Mouse (Mus musculus) lung, embryonic 15.5 days (tissue): ENCODE measurements around the gene Rnase1. TPM values are rescaled to one million over a fixed set of nuclear protein-coding genes. Genes with fewer than 3 reads are reported as not detected.

Source experiments
- ATAC-seq: fragments of 200-750 bp; cut with Nextera tagmentation; 2 replicates; pipeline ENCODE4 v1.8.0; 2017; ENCODE audit warnings: moderate number of reproducible peaks, borderline replicate concordance; ENCODE audit not compliant: low FRiP score, low TSS enrichment; ENCODE audit errors: extremely low read depth
- H3K27ac ChIP-seq: fragments of 300-500 bp; sonication (generic); 2 replicates; pipeline ENCODE4 v1.5.1; 2015; ENCODE audit warnings: moderate library complexity, mild to moderate bottlenecking, inconsistent platforms
- H3K27me3 ChIP-seq: fragments of 300-500 bp; sonication (generic); 2 replicates; pipeline ENCODE4 v1.6.1; 2015; ENCODE audit warnings: inconsistent platforms
- H3K36me3 ChIP-seq: fragments of 300-500 bp; sonication (generic); 2 replicates; pipeline ENCODE4 v1.6.1; 2015; ENCODE audit warnings: inconsistent platforms
- H3K4me1 ChIP-seq: fragments of 300-500 bp; sonication (generic); 2 replicates; pipeline ENCODE4 v1.6.1; 2015; ENCODE audit warnings: inconsistent platforms
- H3K4me2 ChIP-seq: fragments of 300-500 bp; sonication (generic); 2 replicates; pipeline ENCODE4 v1.6.1; 2015; ENCODE audit warnings: inconsistent platforms, mild to moderate bottlenecking, moderate library complexity
- H3K4me3 ChIP-seq: fragments of 300-500 bp; sonication (generic); 2 replicates; pipeline ENCODE4 v1.5.1; 2015; ENCODE audit warnings: mild to moderate bottlenecking, inconsistent platforms
- H3K9ac ChIP-seq: fragments of 300-500 bp; sonication (generic); 2 replicates; pipeline ENCODE4 v1.6.1; 2015; ENCODE audit warnings: inconsistent platforms
- H3K9me3 ChIP-seq: fragments of 300-500 bp; sonication (generic); 2 replicates; pipeline ENCODE4 v1.6.1; 2016; ENCODE audit warnings: inconsistent platforms
- WGBS: fragments of 180-500 bp; shearing (Covaris S2); methylation state at CpG from one replicate; pipeline ENCODE4 v1.1.7; 2015; 5-methylcytosine and 5-hydroxymethylcytosine counted together
- polyA plus RNA-seq: library from polyadenylated mRNA; unstranded; fragments of >200 nt; fragmentation: Nextera tagmentation; extraction: Ambion mirVana; gene quantifications from 2 replicates; pipeline ENCODE4 v1.2.1, GENCODE M21; 2015

Gene Rnase1
- polyA plus RNA-seq, 1 experiment from 2014 or later = 0.30 TPM

DNA sequence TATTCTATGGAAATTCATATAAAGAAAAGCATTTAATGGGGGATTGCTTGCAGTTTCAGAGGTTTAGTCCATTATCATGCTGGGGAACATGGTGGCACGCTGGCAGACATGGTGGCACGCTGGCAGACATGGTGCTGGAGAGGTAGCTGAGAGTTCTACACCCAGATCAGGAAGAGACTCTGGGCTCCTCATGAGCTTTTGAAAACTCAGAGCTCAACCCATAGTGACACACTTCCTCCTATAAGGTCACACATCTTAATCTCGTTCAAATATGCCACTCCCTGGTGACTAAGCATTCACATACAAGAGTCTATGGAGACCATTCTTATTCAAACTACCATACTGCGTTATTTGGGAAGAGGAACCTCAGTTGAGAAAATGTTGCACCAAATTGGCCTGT is 14.2 kb downstream of the Rnase1 start:
- no peak overlapping the region for H3K9ac ChIP-seq
- H3K4me2 ChIP-seq = no peak overlapping the region
- H3K9me3 ChIP-seq = no peaks in the 10 kb centered on the region
- H3K4me1 ChIP-seq = no peaks in the 10 kb centered on the region
- no peaks in the 10 kb centered on the region for H3K27me3 ChIP-seq
- no peaks in the 10 kb centered on the region for H3K36me3 ChIP-seq
- no peak overlapping the region for H3K27ac ChIP-seq
- ATAC-seq = no peak
- no peak overlapping the region for H3K4me3 ChIP-seq
- WGBS = 91% methylated on average over 4 of the region's 4 CpGs

DNA sequence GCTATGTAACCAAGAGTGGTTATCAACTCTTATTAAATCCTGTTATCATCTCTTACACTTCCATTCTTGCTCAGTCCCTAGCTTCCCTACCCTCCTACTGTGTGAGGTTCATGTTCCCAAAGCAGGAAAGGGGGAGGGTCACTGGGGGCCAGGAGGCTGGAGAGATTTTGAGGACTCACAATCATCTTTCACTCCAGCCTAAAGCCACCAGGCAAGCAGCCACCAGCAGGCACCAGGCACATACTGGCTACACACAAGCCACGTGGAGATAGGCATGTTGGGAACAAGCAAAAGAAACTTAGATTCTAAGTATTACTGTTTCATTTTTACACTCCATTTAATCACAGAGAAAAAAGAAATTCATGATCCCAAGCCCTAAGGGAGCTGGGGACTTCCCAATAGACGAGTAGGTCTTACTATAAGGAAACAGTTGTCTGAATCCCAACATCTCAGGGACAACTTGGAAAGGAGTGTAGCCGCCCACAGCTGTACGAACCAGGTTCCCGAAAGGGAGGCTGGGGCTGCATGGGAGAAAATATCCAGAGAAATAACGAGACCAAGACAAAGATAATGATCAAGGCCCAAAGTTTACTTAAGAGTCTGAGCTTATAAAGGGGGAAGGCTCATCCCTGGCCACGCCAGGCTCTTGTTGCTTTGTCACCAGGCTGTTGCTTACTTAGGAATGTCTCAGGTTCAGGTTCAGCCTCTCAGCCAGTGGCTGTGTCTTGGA is 15.3 kb downstream of the Rnase1 start:
- ATAC-seq = no peak
- H3K9ac ChIP-seq = no peak overlapping the region

DNA sequence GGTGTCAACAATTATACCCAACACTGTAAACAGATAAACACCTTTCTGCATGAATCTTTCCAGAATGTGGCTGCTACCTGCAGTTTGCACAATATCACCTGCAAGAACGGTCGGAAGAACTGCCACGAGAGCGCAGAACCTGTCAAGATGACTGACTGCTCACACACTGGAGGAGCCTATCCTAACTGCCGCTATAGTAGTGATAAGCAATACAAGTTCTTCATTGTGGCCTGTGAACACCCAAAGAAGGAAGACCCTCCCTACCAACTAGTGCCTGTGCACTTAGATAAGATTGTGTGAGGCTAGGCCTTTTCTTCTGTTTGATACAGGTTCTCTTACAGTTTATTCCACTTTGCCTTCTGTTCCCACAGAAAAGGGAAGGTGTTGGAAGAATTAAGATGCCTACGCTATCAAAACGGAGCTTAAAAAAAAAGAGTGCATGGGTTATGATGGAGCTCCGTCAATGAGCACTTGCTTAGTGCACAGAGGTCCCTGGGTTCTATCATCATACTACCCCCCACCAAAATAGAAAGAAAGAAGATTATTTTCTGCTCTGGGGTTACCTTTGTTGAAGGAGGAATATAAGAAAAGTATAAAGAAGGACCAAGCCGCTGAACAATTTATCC is 16.2 kb downstream of the Rnase1 start:
- H3K9ac ChIP-seq = no peak overlapping the region
- H3K4me1 ChIP-seq = no peaks in the 10 kb centered on the region
- no peak overlapping the region for H3K27ac ChIP-seq
- no peaks in the 10 kb centered on the region for H3K36me3 ChIP-seq
- no peak overlapping the region for H3K4me2 ChIP-seq
- no peaks in the 10 kb centered on the region for H3K9me3 ChIP-seq
- WGBS = 62% methylated on average over 9 of the region's 9 CpGs
- no peaks in the 10 kb centered on the region for H3K27me3 ChIP-seq
- ATAC-seq = no peak
- no peak overlapping the region for H3K4me3 ChIP-seq

More for the DNA sequence above, 15.3 kb downstream of the Rnase1 start:
- 69% methylated on average over 7 of the region's 7 CpGs for WGBS
- H3K27ac ChIP-seq = no peak overlapping the region
- no peaks in the 10 kb centered on the region for H3K27me3 ChIP-seq
- H3K9me3 ChIP-seq = no peaks in the 10 kb centered on the region
- H3K4me1 ChIP-seq = no peaks in the 10 kb centered on the region
- no peaks in the 10 kb centered on the region for H3K36me3 ChIP-seq
- H3K4me3 ChIP-seq = no peak overlapping the region
- no peak overlapping the region for H3K4me2 ChIP-seq

DNA sequence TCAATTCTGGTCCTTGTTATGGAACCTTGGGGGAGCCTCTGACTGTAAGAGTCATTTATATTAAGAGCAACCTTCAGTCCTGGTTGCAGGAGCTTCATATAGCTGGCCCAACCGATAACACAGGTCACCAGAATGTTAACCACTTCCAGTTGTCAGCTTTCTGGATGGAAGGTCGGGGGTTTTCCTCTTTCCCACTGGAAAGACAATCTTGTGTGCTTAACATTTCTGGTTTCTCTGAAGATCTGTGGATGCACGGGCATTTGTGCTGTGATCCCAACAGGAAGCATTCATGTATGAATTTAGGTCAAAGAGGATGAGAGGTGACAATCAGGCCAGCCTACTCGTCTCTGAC is 17.0 kb downstream of the Rnase1 start:
- no peak for ATAC-seq

DNA sequence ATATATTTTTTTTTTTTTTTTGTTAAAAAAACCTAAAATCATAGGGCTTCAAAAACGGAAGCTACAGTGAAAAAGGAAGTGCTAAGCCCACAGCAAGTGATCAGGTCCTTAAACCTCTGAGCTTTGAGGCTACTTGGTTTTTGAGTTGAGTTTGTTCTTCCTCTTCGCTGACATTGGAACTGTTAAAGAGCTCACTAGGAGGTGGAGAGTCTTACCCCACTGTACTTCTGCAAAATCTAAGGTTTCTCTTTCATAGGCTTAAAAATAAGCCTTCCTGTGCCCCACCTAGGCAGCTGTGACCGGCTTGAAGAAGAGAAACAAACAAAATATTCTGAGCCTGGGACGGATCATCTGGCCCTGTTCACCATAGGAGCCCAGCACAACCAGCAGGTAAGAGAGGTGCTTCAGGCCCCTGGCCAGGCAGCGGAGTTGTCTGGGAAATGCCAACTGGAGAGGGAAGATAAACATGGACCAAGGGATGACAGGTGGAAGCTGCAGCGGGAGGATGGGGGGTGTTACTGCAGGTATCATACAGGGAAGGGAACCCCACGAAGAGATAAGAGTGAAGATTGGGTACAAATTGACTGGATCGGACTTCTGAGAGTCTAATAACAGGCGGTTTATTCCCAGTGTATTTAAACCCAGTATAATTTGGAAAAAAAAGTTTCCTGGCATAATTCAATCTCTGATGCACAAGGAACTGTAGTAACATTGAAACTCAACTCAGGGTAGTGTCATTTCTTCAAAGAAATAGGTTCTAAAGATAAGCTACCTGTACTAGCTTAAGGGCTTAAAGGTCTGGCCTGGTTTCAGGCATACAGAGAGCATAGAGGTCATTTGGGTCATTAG is 17.6 kb downstream of the Rnase1 start:
- no peak overlapping the region for H3K9ac ChIP-seq
- WGBS = 67% methylated on average over 9 of the region's 9 CpGs
- no peak overlapping the region for H3K4me3 ChIP-seq
- no peaks in the 10 kb centered on the region for H3K9me3 ChIP-seq
- H3K27ac ChIP-seq = no peak overlapping the region
- H3K27me3 ChIP-seq = no peaks in the 10 kb centered on the region
- no peak overlapping the region for H3K4me2 ChIP-seq
- H3K4me1 ChIP-seq = no peaks in the 10 kb centered on the region
- H3K36me3 ChIP-seq = no peaks in the 10 kb centered on the region
- no peak for ATAC-seq

More for the DNA sequence above, 17.0 kb downstream of the Rnase1 start:
- H3K9ac ChIP-seq = no peak overlapping the region
- H3K4me1 ChIP-seq = no peaks in the 10 kb centered on the region
- H3K27ac ChIP-seq = no peak overlapping the region
- no peaks in the 10 kb centered on the region for H3K27me3 ChIP-seq
- H3K4me3 ChIP-seq = no peak overlapping the region
- no peaks in the 10 kb centered on the region for H3K9me3 ChIP-seq
- WGBS = 58% methylated on average over 4 of the region's 4 CpGs
- H3K36me3 ChIP-seq = no peaks in the 10 kb centered on the region
- no peak overlapping the region for H3K4me2 ChIP-seq

DNA sequence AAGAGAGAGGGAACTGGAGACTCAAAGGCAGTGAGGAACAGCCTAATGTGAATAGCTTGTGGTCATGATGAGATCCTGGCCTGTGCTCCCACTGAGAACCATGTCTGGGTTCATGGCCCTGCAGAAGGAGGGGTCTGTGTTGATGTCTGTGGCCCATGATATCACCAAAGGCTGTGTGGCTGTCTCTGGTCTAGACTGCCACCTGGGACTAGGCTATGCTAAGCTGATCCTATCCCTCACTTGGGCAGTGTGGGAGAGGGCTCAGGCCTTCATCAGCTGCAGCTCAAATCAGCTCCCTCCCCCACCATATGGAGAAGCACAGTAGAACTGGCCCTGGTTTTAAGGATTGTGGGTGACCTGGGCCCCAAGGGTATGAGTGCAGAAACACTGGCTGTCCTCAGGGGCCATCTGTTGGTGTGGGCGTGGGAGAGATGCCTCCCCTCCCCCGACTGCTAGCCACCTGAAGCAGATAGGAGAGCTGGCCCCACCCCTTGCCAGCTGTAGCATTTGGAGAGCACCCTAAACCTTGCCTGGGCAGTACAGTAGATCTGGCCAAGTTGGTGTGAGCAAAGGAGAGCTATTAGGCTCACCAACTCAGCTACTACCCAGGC is 18.8 kb downstream of the Rnase1 start:
- Histone ChIP-seq H3K27me3 (no peaks in the 10 kb centered on the region), H3K4me2 (no peak overlapping the region), H3K9me3 (no peaks in the 10 kb centered on the region), H3K27ac (no peak overlapping the region), H3K36me3 (no peaks in the 10 kb centered on the region), H3K4me3 (no peak overlapping the region), H3K4me1 (no peaks in the 10 kb centered on the region), H3K9ac (no peak overlapping the region)
- WGBS = 44% methylated on average over 2 of the region's 2 CpGs
- ATAC-seq = peak; percentile 42; the same call in 1 of the 2 replicates

DNA sequence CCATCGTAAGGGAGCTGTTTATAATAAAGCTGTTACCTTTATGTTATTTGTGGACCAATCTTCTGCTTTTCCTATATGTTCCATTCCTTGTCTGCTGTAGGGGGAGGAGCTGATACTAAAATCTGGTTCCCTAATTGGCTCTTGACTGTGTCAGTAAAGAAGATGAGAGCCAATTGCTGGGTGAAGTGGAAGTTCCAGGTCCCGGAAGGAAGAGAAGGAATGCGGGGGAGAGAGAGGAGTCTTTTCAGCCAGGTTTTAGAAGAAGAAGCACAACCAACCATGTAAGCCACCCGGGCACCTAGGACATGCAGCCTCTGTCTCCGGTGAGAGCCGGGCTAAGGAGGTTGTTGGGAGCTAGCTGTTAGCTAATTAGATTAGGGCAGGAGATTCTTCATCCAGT is 20.9 kb downstream of the Rnase1 start:
- H3K4me1 ChIP-seq = no peaks in the 10 kb centered on the region
- H3K9me3 ChIP-seq = no peaks in the 10 kb centered on the region
- no peak for ATAC-seq
- H3K4me3 ChIP-seq = no peak overlapping the region
- H3K36me3 ChIP-seq = no peaks in the 10 kb centered on the region
- no peak overlapping the region for H3K9ac ChIP-seq
- 76% methylated on average over 6 of the region's 6 CpGs for WGBS
- no peak overlapping the region for H3K4me2 ChIP-seq
- no peak overlapping the region for H3K27ac ChIP-seq
- no peaks in the 10 kb centered on the region for H3K27me3 ChIP-seq

DNA sequence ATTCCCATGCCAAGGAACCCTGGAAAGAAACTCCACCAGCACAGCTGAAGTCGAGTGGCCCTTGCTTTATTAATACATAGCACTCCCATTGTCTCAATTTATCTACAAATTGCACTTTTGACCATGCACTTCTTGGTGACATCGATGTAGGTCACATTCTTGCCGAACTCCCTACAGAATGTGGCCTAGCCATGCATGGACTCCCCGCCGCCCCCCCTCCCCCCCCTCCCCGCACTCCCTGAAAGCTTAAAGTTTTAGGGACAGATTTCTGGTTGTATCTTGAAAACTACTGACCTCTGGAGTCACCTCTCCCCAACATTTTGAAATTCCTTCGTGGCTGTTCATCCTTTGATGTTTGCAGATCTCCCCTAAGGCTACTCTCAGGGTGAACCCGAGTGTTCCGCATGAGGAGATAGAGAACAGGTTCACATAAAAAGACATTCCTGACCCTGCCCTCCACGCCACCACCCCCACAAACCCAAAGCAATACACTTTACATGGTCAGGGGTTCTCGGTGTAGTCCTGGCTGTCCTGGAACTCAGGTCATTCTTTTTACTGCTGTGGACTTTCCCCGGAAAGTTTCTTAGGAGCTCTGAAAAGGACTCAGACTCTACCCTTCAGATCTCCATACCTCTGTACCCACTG is 32.5 kb downstream of the Rnase1 start, which contains the start of gene Eddm3b:
TSS of gene Eddm3b (plus strand) at position 511 of the 645 bp plus-strand sequence.
- Histone ChIP-seq H3K4me3 (no peak within 1 kb of the TSS), H3K4me2 (no peak within 1 kb of the TSS), H3K27me3 (no peaks in the 10 kb centered on the region), H3K36me3 (no peaks in the 10 kb centered on the region), H3K9me3 (no peaks in the 10 kb centered on the region), H3K9ac (no peak within 1 kb of the TSS), H3K4me1 (no peaks in the 10 kb centered on the region), H3K27ac (no peak within 1 kb of the TSS)
- no peak for ATAC-seq
- WGBS = 48% methylated on average over 12 of the region's 12 CpGs

DNA sequence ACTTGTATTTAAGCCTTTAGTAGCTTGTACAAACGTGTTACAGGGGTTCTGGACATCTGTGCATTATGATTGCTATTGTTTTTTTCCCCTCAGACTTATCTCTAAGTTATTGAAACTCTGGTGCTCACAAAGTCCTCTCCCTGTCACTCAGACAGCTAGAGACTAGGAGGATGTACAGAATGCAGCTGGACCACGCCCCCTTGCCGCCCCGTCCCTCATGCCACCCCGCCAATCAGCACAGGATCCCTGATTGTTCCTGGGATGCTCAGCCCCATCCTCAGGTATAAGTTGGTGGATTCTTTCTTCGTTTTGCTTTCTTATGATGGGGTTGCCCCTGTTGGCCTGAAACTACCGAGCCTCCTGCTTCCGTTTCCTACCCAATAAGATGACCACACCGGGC is 33.1 kb downstream of the Rnase1 start:
- Histone ChIP-seq H3K36me3 (no peaks in the 10 kb centered on the region), H3K4me2 (no peak overlapping the region), H3K4me3 (no peak overlapping the region), H3K9ac (no peak overlapping the region), H3K9me3 (no peaks in the 10 kb centered on the region), H3K27me3 (no peaks in the 10 kb centered on the region), H3K4me1 (no peaks in the 10 kb centered on the region), H3K27ac (no peak overlapping the region)
- ATAC-seq = no peak
- WGBS = 41% methylated on average over 9 of the region's 9 CpGs

DNA sequence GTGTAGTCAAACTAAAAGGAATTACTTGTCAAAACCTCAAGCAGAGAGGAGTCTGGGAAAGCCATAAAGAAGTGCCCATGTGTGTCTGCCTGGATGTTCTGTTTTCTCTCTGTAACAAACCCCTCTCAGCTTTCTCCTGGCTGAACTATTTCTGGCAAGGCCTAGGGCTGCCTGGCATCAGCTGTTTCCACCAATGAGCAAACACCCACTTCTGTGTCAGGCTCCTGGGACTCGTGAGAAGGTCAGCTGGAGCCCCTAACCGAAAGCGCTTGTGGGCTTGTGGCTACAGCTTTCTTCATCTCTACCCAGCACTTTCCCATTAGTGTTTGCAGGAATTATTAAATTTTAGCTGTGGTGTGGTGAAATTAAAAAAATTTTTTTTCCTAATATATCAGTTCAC is 34.6 kb downstream of the Rnase1 start:
- no peaks in the 10 kb centered on the region for H3K27me3 ChIP-seq
- no peak overlapping the region for H3K4me2 ChIP-seq
- ATAC-seq = no peak
- H3K27ac ChIP-seq = no peak overlapping the region
- H3K9me3 ChIP-seq = no peaks in the 10 kb centered on the region
- no peaks in the 10 kb centered on the region for H3K4me1 ChIP-seq
- no peak overlapping the region for H3K4me3 ChIP-seq
- H3K36me3 ChIP-seq = no peaks in the 10 kb centered on the region
- WGBS = 52% methylated on average over 3 of the region's 3 CpGs
- H3K9ac ChIP-seq = no peak overlapping the region

DNA sequence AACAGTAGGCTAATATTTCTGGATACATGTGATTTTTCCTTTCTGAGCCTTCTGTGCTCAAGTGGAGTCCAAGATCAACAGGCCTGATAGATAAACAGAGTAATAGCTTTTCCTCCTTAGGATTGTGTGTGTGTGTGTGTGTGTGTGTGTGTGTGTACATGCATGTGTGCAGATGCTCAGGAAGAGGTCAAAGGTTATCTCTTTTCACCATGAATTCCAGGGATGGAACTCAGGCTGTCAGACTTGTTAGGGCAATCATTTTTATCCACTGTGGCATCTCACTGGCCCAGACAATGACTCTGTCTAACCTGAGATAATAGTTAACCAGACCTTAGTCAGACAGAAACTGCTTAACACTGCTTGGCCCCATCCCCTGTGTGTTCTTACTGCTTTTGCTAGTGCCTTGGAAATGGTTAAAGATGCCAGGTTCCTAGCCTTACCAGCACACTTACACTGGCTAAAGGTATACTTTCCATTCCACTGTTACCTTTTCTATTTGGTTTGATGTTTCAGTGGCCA is 40.1 kb downstream of the Rnase1 start:
- Histone ChIP-seq H3K36me3 (no peaks in the 10 kb centered on the region), H3K27me3 (no peaks in the 10 kb centered on the region), H3K4me3 (no peak overlapping the region), H3K27ac (no peak overlapping the region), H3K9me3 (no peaks in the 10 kb centered on the region), H3K4me1 (no peaks in the 10 kb centered on the region), H3K4me2 (no peak overlapping the region), H3K9ac (no peak overlapping the region)
- ATAC-seq = no peak
